Mouse (Mus musculus) limb, embryonic 11.5 days (tissue): Measurements from ENCODE around the gene Pard3. TPM values are rescaled to one million over a fixed set of nuclear protein-coding genes. Genes with fewer than 3 reads are reported as not detected.

ENCODE experiments used
- ATAC-seq: fragments of 200-750 bp; cut with Nextera tagmentation; 2 replicates; pipeline ENCODE4 v1.8.0; 2017; ENCODE audit warnings: low read depth; ENCODE audit not compliant: insufficient number of reproducible peaks, low FRiP score, low TSS enrichment
- DNase-seq: peaks from one replicate; pipeline ENCODE4 v3.0.0-alpha.2; 2015; ENCODE audit warnings: low spot score
- H3K27ac ChIP-seq: fragments of 300-500 bp; sonication (generic); replicated peaks from 2 replicates; pipeline ENCODE4 v1.5.1; 2014; ENCODE audit warnings: low read depth, mild to moderate bottlenecking, low read length
- H3K27me3 ChIP-seq: fragments of 300-500 bp; sonication (generic); 2 replicates; pipeline ENCODE4 v1.6.1; 2014; ENCODE audit warnings: mild to moderate bottlenecking, low read length, mixed read lengths; ENCODE audit not compliant: control insufficient read depth, insufficient read depth
- H3K36me3 ChIP-seq: fragments of 300-500 bp; sonication (generic); 2 replicates; pipeline ENCODE4 v1.6.1; 2014; ENCODE audit warnings: mild to moderate bottlenecking, low read length, moderate library complexity, mixed read lengths; ENCODE audit not compliant: control insufficient read depth, insufficient read depth
- H3K4me1 ChIP-seq: fragments of 300-500 bp; sonication (generic); 2 replicates; pipeline ENCODE4 v1.6.1; 2014; ENCODE audit warnings: low read length, mixed read lengths; ENCODE audit not compliant: control insufficient read depth, insufficient read depth
- H3K4me2 ChIP-seq: fragments of 300-500 bp; sonication (generic); 2 replicates; pipeline ENCODE4 v1.6.1; 2014; ENCODE audit warnings: low read depth, mild to moderate bottlenecking, moderate library complexity; ENCODE audit not compliant: severe bottlenecking
- H3K4me3 ChIP-seq: fragments of 300-500 bp; sonication (generic); 2 replicates; pipeline ENCODE4 v1.5.1; 2014; ENCODE audit warnings: low read depth, low read length
- H3K9ac ChIP-seq: fragments of 300-500 bp; sonication (generic); 2 replicates; pipeline ENCODE4 v1.6.1; 2014; ENCODE audit warnings: mild to moderate bottlenecking, low read length
- H3K9me3 ChIP-seq: fragments of 300-500 bp; sonication (generic); 2 replicates; pipeline ENCODE4 v1.6.1; 2016; ENCODE audit warnings: low read length; ENCODE audit not compliant: control insufficient read depth
- WGBS: fragments of 180-500 bp; shearing (Covaris S2); extraction: QIAGEN DNeasy Blood & Tissue Kit; methylation state at CpG from one replicate; pipeline ENCODE4 v1.1.7; 2014; 5-methylcytosine and 5-hydroxymethylcytosine counted together
- polyA plus RNA-seq: library from polyadenylated mRNA; unstranded; fragments of >200 nt; fragmentation: Nextera tagmentation; extraction: Ambion mirVana; gene quantifications from 2 replicates; pipeline ENCODE4 v1.2.1, GENCODE M21; 2014

Pard3 gene
- polyA plus RNA-seq, 1 experiment from 2014 or later: 38.8 TPM

DNA sequence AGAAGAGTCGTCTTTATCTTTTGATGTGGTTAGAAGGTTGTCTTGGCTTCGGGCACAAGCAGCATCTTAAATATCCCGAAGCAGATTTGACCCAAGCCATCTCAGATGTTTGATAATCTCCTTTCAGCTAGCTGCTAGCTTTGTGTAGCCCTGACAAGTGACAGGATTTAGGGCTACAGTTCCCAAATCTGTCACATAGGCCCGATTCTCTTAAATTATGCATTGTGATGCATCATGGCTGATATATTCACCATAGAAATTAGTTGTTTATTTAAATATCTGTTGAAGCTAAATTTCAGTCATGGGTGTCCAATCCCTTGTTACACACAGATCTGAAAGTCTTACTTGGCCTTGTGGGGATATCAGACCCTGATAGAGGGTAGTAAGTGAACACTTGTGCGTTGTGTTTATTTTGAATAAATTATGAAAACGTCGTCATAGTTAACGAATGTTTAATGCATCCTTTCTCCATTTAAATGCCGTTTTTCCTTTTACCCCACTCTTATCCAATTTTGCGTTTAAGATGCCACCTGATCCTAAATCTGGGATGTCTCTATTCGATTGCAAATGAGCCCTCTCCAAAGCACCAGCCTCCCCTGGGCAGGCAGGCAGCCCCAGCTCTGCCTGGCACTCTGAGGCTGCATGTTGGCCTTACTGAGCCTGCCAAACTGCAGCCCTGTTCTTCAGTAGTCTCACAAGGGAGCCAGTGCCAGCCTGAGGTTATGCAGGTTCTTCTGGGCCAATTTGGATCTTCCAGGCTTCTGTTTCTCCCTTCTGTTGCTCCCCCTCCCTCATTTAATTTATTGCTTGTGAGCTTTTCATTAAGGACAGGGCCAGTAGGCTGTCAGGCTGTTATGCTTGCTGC, 315.5 kb downstream of the Pard3 start:
- no peak for ATAC-seq
- 77% methylated on average over 11 of the region's 11 CpGs for WGBS

DNA sequence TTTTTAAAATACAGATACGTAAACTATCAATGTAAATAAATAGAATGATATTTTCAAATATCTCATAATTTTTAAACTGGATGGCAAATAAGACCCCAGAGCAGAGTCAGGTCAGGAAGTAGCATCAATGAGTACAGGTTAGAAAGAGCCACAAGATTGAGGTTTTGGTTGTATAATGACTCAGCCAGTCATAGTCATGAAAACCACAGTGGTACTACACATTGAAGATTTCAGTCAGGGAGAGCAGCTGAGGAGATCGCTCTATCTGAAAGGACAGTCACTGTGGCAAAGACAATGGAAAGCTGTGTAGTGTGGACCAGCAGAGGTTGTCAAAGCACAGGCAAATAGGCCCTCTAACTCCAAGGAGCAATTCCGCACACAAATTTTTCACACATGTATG, 317.6 kb downstream of the Pard3 start:
- WGBS: 97% methylated on average over 3 of the region's 3 CpGs
- H3K36me3 ChIP-seq: peaks cover 6% of the 10 kb centered on the region; the same call in 1 of the 2 replicates

More for the DNA sequence above, 315.5 kb downstream of the Pard3 start:
- peaks cover 6% of the 10 kb centered on the region; the same call in 1 of the 2 replicates for H3K36me3 ChIP-seq
- no peak overlapping the region for H3K4me2 ChIP-seq
- H3K4me3 ChIP-seq: no peak overlapping the region
- no peaks in the 10 kb centered on the region for H3K27me3 ChIP-seq
- no peaks in the 10 kb centered on the region for H3K9me3 ChIP-seq
- H3K27ac ChIP-seq: no peak overlapping the region
- no peak overlapping the region for H3K9ac ChIP-seq
- DNase-seq: no peak
- 0 out of 2 replicates have a peak, but pooled peaks cover 6% of the 10 kb centered on the region for H3K4me1 ChIP-seq

DNA sequence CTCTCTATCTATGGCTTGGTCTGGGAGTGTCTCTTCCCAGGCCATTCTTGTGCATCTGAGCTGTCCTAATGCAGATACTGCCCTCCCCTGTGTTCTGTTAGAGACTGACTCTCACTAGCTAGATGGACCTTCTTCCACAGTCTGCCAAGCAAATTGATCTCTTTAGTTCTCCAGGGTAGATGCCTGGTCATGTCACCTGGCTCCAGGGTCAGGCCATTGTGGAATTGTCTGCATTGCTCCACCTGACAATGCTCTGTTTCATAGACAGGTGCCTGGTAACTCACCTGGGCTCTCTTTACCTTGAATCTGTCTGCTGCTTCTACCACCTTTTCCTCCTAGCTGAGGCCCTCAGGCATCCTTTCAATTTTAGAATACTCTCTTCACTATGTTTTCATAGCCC, 329.0 kb downstream of the Pard3 start:
- Histone ChIP-seq H3K9ac (no peak overlapping the region), H3K4me2 (no peak overlapping the region), H3K36me3 (peaks cover 6% of the 10 kb centered on the region; the same call in 1 of the 2 replicates), H3K27ac (no peak overlapping the region), H3K27me3 (no peaks in the 10 kb centered on the region), H3K4me3 (no peak overlapping the region), H3K4me1 (no peaks in the 10 kb centered on the region), H3K9me3 (no peaks in the 10 kb centered on the region)
- DNase-seq (no peak), ATAC-seq (no peak)

More for the DNA sequence above, 317.6 kb downstream of the Pard3 start:
- ATAC-seq (no peak), DNase-seq (no peak)
- Histone ChIP-seq H3K4me3 (no peak overlapping the region), H3K9ac (no peak overlapping the region), H3K4me1 (0 out of 2 replicates have a peak, but pooled peaks cover 6% of the 10 kb centered on the region), H3K9me3 (no peaks in the 10 kb centered on the region), H3K4me2 (no peak overlapping the region), H3K27ac (no peak overlapping the region), H3K27me3 (no peaks in the 10 kb centered on the region)

DNA sequence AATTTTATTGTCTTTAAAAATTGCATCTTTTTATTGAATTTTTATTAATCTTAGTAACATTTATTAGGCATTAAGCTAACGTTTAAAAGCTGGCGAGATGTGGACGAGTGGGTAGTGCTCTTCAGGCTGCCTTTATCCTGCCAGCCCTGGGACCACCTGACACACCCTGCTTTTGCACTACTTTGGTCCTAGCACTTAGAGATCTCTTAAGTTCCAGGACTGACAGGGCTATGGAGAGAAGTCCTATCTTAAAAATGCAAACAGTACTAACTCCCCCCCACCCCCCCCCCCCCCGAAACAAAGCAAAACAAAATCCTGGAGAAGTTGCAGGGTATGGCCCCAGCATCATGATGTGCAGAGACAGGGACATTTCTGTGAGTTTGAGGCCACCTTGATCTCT, 331.8 kb downstream of the Pard3 start:
- Histone ChIP-seq H3K9ac (no peak overlapping the region), H3K9me3 (no peaks in the 10 kb centered on the region), H3K27ac (no peak overlapping the region), H3K27me3 (no peaks in the 10 kb centered on the region), H3K4me1 (no peaks in the 10 kb centered on the region), H3K4me3 (no peak overlapping the region), H3K4me2 (no peak overlapping the region), H3K36me3 (no peaks in the 10 kb centered on the region; the same call in 1 of the 2 replicates)
- 87% methylated on average over 4 of the region's 4 CpGs for WGBS
- DNase-seq (no peak), ATAC-seq (no peak)

DNA sequence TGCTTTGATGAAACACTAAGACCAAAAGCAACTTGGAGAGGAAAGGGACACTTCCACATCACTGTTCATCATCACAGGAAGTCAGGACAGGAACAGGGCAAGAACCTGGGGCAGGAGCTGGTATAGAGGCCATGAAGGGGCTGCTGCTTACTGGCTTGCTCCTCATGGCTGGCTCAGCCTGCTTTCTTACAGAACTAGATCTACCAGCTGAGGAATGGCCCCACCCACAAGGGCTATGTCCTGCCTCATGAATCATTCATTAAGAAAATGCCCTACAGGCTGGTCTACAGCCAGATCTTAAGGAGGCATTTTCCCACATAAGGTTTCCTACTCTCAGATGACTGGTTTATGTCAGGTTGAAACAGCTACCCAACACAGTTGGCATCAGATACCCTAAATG, 342.1 kb downstream of the Pard3 start:
- Histone ChIP-seq H3K27ac (no peak overlapping the region), H3K4me1 (no peaks in the 10 kb centered on the region), H3K4me2 (no peak overlapping the region), H3K27me3 (no peaks in the 10 kb centered on the region), H3K9me3 (no peaks in the 10 kb centered on the region), H3K4me3 (no peak overlapping the region), H3K9ac (no peak overlapping the region), H3K36me3 (peaks cover 2% of the 10 kb centered on the region; the same call in 1 of the 2 replicates)
- DNase-seq (no peak), ATAC-seq (no peak)

DNA sequence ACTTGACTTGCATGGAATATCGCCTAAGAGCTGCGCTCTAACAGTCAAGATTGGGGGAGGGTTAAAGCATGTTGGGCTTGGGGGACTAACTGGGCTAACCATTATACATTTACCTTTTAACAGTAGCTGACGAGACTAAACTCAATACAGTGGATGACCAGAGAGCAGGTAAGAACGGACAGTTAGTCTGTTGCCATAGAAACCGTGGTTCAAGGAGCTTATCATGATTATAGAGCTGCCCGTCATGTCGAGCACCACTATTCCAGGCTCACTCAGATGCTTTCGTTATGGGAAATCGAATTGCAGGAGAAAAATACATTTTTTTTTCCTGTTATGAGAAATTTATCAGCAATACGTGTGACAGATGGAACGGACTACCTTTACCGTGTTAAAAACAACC, 346.9 kb downstream of the Pard3 start:
- no peaks in the 10 kb centered on the region; the same call in 1 of the 2 replicates for H3K36me3 ChIP-seq
- no peaks in the 10 kb centered on the region for H3K4me1 ChIP-seq
- H3K9me3 ChIP-seq: no peaks in the 10 kb centered on the region
- WGBS: 94% methylated on average over 12 of the region's 12 CpGs
- H3K27ac ChIP-seq: no peak overlapping the region
- H3K4me3 ChIP-seq: no peak overlapping the region
- H3K27me3 ChIP-seq: no peaks in the 10 kb centered on the region
- DNase-seq (no peak), ATAC-seq (no peak)
- H3K9ac ChIP-seq: no peak overlapping the region
- H3K4me2 ChIP-seq: no peak overlapping the region

DNA sequence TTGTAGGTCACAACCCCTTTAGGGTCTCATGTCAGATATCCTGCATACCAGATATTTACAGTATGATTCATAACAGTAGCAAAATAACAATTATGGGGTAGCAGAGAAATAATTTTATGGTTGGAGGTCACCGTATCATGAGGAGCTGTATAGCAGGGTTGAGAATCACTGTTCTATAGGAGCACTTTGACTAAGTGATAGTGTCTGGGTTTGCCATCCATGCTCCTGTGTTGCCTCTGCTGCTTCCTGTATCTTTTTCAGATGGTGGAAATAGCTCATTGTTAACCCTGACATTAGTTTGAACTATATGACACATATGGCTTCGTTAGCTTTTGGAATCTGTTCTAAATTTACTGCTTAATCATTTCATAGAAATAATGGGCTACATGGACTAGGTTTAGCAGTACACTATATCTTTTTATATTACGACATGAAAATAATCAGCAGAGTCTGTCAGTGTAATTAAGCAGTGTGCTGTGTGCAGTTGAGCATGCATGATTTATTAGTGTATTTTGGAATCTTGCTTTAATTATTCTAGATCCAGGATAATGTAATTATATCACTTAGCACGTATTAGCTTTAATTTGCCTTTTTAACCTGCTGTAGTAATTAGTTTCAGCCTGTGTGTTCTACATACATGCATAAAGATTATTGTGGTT, 347.6 kb downstream of the Pard3 start:
- no peak overlapping the region for H3K27ac ChIP-seq
- ATAC-seq: no peak
- no peak overlapping the region for H3K9ac ChIP-seq
- DNase-seq: no peak
- WGBS: 55% methylated on average over 4 of the region's 4 CpGs
- H3K4me3 ChIP-seq: no peak overlapping the region
- H3K4me1 ChIP-seq: no peaks in the 10 kb centered on the region
- no peak overlapping the region for H3K4me2 ChIP-seq
- no peaks in the 10 kb centered on the region for H3K27me3 ChIP-seq
- H3K9me3 ChIP-seq: no peaks in the 10 kb centered on the region
- H3K36me3 ChIP-seq: no peaks in the 10 kb centered on the region; the same call in 1 of the 2 replicates

DNA sequence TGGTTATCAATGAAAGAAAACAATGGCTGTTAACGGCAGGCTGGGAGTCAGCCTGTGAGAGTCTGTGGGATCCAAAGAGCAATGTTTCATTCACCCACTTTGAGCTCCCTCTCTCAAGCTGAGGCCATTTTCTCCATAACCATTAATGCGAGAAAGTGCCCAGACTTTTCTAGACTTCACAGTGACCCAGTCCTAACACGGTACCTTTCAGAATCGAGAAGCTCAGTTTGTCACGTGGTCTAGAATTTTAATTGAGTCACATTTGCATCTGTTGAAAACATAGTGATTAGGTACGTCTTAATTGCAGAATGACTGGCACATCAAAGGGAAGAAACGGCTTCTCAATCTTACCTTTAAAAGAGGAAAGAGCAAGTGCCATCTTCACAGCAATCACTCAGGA, 359.3 kb downstream of the Pard3 start:
- Histone ChIP-seq H3K4me1 (no peaks in the 10 kb centered on the region), H3K27me3 (no peaks in the 10 kb centered on the region), H3K4me2 (no peak overlapping the region), H3K4me3 (no peak overlapping the region), H3K9ac (no peak overlapping the region), H3K27ac (no peak overlapping the region), H3K9me3 (no peaks in the 10 kb centered on the region), H3K36me3 (no peaks in the 10 kb centered on the region)
- WGBS: 42% methylated on average over 7 of the region's 7 CpGs
- ATAC-seq (no peak), DNase-seq (no peak)
